Mouse (Mus musculus) ES-Bruce4 (cell line): ENCODE data around the gene Trim2.

ENCODE experiments used
- CTCF ChIP-seq: IDR thresholded peaks from one replicate; pipeline ENCODE4 v1.8.1; 2011; ENCODE audit warnings: low read depth, low read length
- EP300 ChIP-seq: IDR thresholded peaks from 2 replicates; pipeline ENCODE4 v1.6.1; 2011; ENCODE audit warnings: low read depth, low read length; ENCODE audit not compliant: insufficient read depth
- POLR2A ChIP-seq: IDR thresholded peaks from one replicate; pipeline ENCODE4 v1.8.1; 2011; ENCODE audit warnings: low read length; ENCODE audit not compliant: insufficient read depth

DNA sequence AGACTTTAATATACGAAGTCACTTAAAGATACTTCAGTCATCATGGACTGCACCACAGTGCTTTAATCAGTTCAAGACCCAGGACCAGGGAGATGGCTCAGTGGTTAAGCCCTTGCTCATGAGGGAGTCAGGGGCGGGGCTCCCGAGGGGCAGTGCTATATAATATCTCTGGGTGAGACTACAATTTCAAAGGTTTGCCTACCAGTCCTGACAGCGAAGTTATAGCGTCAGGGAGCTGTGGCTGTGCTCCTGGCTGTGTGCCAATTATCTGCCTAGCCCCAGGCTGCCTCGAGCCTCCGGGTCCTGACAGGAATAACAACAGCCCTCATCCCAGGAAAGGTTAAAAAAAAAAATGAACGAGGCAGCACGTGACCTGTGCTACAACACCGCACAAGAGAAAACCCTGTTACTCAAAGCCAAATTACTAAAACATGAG, 24.7 kb downstream of the Trim2 start:
- no peak for TF ChIP-seq CTCF
- TF ChIP-seq POLR2A: no peak
- TF ChIP-seq EP300: no peak
